Mouse (Mus musculus): ENCODE data around the gene Dpf1. TPM values are rescaled to one million over a fixed set of nuclear protein-coding genes. Genes with fewer than 3 reads are reported as not detected.

Dpf1 gene
- total RNA-seq, 2 experiments from 2014 or later = 2.7 to 4.5 TPM

DNA sequence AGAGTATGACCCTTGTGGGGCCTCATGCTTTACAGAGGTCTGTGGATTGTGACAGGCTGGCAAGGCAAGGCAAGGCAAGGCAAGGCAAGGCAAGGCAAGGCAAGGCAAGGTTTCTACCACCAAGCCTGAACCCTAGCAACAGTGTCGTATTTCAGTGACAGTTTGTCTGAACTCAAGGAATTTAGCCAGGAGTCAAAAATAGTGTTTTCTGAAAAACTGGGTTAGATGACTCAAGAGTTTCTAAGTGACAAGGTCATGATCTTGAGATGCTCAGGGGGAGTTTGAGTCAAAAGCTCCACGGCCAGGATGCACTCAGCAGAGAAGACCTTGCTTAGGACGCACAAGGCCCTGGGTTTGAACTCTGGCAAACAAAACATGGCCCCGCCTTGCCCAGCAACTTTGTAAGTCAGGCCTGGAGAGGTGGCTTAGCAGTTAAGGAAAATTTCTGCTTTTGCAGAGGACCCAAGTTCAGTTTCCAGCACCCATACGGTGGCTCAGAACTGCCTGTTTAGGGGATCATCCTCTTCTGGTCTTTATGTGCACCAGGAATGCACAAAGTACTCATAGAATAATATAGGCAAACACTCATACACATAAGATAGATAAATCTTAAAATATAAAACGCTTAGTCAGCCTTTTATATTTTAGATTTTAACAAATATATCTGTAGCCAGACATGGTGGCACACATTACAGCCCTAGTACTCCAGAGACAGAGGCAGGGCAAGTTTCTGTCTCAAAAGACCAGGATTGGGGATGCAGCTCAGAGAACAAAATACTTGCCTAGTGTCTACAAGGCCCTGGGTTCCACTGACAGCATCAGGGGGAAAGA lies 32.3 kb downstream of the Dpf1 start:
- no peak for DNase-seq
- intact Hi-C loops (cut with DNase I; ENCODE audit: low total_unique reads) = no loop called here

DNA sequence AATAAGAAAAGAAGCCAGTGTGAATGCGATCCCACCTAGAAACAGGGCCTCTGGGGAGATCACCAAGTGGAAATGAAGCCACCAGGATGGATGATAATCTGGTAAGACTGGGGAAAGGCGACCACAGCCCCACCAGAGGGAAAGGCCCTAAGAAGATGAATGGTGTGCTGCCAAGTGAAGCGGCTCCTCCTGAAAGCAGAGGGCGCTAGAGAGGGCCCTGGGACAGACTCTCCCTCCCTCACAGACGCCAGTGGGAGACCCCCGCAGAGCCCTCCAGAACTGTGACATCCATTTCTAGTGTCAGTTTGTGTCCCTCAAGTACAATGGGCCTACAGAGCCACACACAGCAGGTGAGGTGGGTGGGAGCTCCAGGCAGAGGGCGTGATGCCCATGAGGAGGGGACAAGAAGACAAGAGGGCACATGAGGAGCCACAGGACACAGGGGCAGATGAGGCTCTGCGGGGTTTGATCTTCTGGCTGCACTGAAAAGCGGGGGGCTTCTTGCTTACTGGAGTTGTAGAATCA lies 33.1 kb downstream of the Dpf1 start:
- no peak for DNase-seq
- intact Hi-C loops (cut with DNase I; ENCODE audit: low total_unique reads) = no loop called here

DNA sequence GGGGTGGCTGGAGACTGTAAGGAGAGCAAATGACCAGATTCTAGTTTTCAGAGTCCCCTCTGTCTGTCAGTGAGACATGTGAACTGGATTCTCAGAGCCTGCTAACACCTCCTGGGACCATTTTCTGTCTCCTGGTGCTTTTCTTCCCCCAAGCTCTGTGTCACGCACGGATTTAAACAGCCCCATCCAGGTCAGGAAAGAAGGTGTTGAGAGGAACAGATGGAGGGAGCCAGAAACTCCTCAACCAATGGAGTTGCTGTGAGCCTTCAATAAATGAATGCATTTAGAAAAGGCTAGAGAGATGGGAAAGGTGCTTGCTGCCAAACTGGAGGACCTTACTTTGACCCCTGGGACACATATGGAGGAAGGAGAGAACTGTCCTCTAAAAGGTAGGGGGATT lies 34.0 kb downstream of the Dpf1 start:
- intact Hi-C loops (cut with DNase I; ENCODE audit: low total_unique reads) = no loop called here

DNA sequence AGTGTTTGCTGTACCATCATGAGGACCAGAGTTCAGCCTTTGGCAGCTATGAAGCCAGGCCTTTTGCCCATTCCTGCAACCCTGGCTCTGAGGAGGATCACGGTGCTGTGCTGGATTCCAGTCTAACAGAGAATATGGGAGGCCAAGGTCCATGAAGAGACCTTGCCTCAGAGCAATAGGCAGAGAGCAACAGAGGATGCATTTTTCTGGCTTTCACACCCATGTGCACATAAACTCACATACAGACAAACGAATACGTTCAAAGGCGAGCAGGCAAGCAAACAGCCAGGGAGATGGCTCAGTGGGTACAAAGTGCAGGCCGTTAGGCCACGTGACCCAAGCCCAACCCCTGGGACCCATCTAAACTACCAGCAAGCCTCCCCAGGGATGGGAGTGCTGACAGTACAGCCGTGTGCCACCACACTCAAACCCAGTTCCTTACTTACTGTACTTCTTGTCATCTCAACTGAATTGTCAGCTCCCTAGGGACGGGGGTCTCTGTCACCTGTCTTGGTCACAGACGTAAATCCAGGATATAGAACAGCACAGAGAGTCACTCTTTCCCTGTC lies 34.7 kb downstream of the Dpf1 start:
- intact Hi-C loops (cut with DNase I; ENCODE audit: low total_unique reads) = no loop called here
- DNase-seq = no peak

More for the DNA sequence above, 34.0 kb downstream of the Dpf1 start:
- DNase-seq = no peak

DNA sequence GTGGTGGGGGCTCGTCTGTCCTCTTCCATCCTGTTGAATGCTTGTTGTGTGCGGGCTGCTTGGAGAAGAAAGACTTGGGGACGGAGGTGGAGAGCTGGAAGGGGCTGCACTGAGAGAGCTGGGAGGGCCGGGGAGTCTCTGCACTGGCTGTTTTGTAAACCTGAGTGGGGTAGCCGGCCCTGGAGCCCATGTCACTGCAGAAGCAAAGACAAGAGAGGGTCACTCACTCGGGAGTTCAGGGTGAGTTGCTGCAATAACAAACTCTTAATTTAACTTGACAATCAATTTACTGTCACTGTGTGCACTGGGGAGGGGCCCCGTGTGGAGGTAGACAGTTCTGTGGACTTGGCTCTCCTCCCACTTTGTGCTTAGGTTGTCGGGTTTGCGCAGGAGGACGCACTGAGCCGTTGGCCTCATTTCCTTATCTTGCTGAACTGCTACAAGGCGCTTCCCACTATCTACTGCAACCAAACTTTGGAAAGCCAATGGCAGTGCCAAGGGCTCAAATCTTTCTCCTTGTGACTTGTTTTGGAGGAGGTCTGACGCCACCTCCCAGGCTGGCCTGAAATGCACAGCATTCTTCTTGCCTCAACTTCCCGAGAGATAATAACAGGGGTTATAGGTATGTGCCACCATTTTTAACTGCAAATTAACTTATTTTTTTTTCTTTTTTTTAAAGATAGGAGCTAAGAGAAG lies 35.4 kb downstream of the Dpf1 start:
- DNase-seq = no peak
- intact Hi-C loops (cut with DNase I; ENCODE audit: low total_unique reads) = no loop called here

DNA sequence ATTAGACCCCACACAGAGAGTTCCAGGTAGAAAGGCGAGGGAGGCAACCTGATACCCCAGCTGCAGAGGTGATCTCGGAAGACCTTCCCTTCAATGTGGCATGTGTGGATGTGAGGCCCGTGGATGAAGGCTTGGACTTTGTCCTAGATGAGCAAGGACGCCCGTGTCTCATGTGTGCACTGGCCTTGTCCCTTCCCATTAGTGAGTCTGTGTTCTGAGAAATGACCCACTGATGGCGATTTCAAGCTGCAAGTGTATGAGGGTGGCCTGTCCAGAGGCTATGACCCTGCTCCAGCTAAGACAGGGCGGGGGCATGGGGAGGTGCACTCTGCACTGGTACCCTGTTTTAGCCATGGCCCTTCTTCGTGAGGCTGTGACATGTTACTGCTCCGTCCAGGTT lies 36.5 kb downstream of the Dpf1 start:
- intact Hi-C loops (cut with DNase I; ENCODE audit: low total_unique reads) = no loop called here
- no peak for DNase-seq

DNA sequence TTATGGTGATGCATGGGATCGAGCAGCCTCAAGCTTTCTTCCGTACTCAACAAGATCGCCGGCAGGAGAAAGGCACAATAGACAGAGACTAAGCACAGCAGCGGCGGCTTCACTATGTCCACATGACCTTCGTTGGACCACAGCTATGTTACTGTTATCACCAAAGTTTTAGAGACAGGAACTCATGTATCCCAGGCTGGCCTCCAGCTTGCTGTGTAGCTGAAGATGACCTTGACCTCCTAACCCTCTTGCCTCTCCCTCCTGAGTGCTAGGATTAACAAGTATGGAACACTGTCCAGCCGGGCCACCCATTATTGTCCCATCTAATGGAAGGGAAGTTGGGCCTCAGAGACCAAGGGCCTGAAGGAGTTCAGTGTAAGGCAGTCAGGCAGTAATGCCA lies 37.1 kb downstream of the Dpf1 start:
- intact Hi-C loops (cut with DNase I; ENCODE audit: low total_unique reads) = no loop called here
- no peak for DNase-seq

DNA sequence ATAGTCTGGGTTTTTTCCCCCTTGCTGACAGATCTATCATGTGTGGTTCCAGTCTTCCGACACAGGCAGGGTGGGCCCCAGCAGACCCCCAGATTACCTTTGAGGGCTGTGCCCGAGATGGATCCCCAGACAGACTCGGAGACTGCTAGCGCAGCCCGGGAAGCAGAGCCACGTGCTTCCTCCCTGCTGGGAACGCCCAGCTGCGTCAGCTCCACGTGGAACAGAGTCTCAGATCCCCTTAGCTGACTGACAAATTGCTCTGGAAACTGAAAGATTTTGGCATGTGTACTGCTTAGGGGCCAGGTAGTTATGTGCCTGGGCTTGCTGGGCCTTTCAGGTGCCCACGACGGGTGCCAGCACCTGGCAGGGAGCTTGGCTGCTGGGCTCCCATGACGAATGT lies 38.0 kb downstream of the Dpf1 start:
- intact Hi-C loops (cut with DNase I; ENCODE audit: low total_unique reads) = no loop called here
- no peak for DNase-seq

DNA sequence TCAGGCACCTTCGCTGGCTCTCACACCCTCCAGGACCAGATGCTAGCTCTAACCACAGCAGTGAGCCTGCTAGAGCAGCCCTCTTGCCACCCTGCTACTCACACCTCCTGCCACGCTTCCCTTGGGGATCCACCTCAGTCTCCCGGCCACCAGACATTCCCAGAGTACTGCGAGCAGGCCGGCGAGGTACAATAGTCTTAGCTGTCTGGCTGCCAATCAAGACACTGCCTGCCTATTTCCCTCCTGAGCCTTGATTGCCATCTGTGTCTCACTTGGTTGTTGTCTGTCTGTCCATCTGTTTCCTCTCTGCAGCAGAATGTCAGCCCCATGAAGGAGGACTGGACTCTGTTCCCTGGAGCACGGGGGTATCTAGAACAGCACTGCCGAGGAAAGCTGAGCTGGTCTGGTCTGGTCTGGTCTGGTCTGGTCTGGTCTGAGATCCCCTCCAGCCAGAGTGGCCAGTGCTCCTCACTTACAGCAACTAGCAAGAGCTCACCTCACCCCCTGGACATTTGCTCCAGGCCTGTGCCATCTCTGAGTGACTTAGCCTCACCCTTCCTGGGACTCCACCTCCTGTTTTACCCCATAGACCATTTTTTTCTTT lies 38.8 kb downstream of the Dpf1 start:
- DNase-seq = no peak
- intact Hi-C loops (cut with DNase I; ENCODE audit: low total_unique reads) = no loop called here

DNA sequence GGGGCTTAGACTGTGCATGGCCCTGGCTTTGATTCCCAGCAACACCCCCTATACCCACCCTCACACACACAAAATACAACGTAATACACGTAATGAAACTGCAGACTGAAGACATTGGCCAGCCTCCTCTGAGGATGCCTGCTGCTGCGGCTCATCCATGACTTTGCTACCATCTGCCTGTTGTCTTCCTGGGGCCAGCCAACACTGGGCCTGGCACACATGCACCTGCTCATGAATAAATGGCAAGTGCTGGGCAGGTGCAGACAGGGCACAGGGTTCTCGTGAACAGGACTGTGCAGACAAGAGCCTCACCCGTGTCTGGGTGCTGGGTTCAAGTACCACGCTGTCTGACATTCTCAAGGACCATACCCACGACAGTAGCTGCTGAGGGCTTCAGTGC lies 40.0 kb downstream of the Dpf1 start:
- no peak for DNase-seq
- intact Hi-C loops (cut with DNase I; ENCODE audit: low total_unique reads) = no loop called here

DNA sequence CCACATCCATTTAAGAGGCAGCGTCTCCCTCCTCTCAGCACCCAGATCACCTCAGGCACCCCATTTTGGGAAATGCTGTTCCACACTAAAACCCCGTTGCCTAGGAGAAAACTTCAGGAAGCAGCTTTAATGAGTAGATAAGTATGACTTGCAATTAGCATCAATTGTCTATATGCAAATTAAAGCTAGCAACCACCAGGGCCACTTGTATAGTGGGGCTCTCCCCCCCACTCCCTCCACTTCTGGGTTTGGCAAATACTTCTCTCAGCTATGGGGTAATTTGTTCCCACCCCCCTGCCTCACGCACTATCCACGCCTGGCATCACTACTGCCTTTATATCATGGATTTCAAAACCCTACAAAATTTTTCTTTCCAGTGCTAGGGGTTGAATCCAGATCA lies 41.8 kb downstream of the Dpf1 start:
- intact Hi-C loops (cut with DNase I; ENCODE audit: low total_unique reads) = no loop called here
- no peak for DNase-seq

DNA sequence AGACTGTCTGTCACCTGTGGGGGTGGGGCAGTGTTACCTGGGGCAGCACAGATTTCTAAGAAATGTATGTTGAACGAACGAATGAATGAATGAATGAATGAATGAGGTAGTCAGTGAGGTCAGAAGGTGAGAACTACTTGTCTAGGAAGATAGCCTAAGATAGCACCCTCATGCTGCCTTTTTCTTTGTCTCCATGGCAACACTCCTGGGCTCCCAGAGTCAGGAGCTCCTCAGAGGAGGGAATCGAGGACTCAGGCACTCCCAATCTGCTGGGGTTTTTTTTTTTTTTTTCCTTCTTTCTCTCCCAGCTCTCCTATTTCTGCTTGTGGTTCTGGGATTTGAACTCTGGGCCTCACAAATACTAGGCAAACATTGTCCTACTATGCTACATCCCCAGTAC lies 42.5 kb downstream of the Dpf1 start:
- intact Hi-C loops (cut with DNase I; ENCODE audit: low total_unique reads) = no loop called here
- DNase-seq = no peak

DNA sequence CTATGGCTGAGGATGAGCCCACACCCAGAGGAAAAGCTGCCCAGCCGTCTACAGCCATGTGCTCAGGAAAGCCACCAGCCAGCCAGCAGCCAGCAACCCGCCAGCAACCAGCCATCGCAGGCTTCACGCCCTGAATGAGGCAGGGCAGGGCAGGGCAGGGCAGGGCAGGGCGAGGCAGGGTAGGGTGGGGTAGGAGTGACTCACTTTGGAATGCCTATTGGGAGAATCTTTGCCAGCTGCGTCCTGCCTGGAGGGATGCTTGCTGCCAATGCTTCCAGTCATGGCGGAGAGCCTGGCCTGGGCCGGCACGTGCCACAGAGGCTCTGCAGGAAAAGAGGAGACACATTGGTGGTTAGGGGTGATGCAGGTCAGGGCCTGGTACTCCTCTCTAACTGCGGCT lies 46.7 kb downstream of the Dpf1 start:
- intact Hi-C loops (cut with DNase I; ENCODE audit: low total_unique reads) = no loop called here
- no peak for DNase-seq

DNA sequence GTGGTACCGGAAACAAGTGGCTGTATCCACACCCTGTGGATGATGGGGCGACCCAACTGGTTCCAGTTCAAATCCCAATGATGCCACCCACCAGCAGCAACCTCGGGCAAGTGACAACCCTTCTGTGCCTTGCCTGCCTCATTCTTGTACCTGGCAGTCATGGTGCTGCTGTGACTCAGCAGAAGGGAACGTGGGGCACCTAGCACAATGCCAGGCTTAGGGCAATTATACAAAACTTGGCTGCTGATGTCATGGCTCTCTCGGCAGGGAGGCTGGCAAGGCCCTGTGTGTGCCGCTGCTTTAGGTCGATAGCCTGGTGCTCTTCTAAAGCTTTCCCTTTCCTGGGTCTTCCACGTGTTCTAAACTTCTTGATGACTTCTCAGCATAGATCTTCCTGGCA lies 48.5 kb downstream of the Dpf1 start:
- DNase-seq = no peak
- intact Hi-C loops (cut with DNase I; ENCODE audit: low total_unique reads) = no loop called here

DNA sequence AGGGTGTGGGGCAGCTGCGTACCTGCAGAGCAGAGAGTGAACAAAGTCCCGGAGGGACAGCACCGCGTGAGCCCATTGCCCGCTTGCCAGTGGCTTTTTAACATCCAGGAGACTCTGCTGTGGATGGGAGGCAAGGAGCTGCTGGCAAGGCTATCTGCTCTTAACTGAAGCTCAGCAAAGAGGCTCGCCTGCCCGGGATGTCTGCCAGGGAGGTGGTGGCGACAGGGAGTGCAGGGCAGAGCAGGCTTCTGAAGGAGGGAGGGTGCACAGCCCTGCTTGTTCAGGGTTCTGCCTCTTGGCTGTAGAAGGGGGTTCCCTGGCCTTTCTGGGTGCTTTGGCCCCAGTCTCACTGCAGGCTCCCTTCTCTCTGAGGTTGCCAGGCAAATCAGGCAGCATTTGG lies 50.4 kb downstream of the Dpf1 start:
- DNase-seq = peak; percentile 79

DNA sequence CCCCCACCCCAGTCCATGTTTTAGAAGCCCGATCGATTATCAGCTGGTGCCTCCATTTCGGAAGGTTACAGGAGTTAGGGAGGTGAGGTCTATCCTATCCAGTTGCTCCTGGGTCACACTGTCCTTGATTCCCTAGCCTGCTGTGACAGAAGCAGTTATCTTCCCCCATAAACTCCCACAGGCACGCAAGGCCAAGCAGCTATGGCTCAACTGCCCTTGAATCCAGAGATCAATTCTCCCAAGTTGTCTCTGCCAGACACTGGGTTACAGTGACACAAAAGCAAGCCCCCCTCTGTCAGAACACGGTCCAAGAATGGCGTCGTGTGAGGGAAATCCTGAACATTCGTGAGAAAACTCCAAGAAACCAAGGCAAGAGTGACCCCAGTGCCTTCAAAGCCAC lies 51.7 kb downstream of the Dpf1 start:
- intact Hi-C loops (cut with DNase I; ENCODE audit: low total_unique reads) = no loop called here
- no peak for DNase-seq

More for the DNA sequence above, 50.4 kb downstream of the Dpf1 start:
- intact Hi-C loops (cut with DNase I; ENCODE audit: low total_unique reads) = no loop called here

DNA sequence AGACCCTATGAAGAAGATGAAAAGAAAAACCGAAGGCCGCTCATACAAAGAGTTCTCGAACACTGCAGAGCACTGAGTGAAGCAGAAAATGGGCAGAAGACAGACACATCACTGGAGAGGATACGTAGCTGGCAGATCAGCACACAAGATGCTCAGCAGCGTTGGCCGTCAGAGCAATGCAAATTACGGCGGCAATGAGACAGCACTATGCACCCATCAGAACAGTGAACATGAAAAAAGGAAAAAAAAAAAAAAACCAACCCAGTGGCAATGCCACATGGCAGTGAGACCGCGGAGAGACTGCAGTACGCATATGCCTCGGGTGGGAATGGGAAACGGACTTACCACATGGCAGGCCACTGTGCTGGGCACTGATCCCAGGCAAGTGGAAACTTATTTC lies 57.7 kb downstream of the Dpf1 start:
- intact Hi-C loops (cut with DNase I; ENCODE audit: low total_unique reads) = no loop called here
- no peak for DNase-seq

DNA sequence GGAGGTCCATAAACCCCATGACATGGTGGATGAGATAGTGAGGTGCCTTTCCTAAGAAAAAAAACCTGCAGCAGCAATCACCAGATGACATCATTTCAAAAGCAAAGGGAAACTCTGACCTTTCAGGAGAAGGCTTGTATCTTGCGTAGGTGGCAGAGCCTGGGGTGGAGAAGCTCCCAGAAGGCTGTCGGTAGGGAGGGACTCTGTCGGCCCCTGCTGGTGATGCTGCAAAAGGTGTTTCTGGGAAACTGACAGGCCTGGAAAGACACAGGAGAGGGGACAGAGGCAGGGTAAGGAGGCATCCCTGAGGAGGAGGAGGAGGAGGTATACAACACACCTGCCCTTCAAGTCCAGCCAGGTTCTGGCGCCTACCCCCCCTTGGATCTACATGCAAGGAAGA lies 60.3 kb downstream of the Dpf1 start:
- DNase-seq = no peak
- intact Hi-C loops (cut with DNase I; ENCODE audit: low total_unique reads) = no loop called here

DNA sequence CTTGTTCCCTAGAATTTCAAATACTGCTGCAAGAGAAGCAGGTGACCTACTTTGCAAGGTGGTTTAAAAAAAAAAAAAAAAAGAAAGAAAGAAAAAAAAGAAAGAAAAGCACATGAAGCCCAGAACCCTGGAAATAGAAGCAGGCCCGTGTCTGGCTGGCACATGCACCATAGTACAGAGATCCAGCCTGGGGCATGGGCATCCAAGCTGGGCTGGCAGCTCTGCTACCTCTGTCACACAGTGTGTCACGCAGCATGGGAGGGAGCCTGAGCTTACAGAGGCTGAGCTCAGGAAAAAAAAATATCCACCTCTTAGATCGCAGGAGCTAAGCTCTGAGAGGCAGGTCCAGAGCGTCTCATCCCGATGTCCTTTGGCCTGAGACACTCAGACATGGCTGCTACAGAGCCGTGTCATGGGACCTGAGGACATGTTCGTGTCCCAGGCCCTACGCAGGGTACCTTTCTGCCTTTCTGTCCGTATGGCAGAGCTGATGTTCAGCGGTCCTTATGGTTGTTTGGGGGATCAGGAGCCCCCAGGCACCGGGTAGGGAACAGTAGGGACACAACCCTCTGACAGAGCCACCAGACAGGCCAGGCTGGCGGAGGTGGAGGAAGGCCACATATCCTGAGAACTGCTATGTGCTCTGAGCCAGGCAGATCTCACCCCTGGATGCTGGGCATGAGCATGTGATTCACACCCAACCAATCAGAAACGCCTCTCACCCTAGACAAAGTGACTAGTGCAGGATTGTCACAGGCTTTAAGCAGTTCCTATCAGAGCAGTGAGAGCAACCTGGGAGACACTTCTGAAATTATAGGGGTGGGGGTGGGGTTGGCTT lies 63.6 kb downstream of the Dpf1 start:
- intact Hi-C loops (cut with DNase I; ENCODE audit: low total_unique reads) = no loop called here
- DNase-seq = no peak

All from gastrocnemius, postnatal 14 days (tissue).